Mouse (Mus musculus) liver, adult 2 months (tissue): Measurements from ENCODE around the gene Mark3.

ENCODE experiments used
- CTCF ChIP-seq: fragments of 200-500 bp; IDR thresholded peaks from 2 replicates; pipeline ENCODE4 v1.5.1; 2011; ENCODE audit warnings: low read depth, low read length, control low read depth
- POLR2A ChIP-seq: fragments of 200-500 bp; IDR thresholded peaks from 2 replicates; pipeline ENCODE4 v1.6.1; 2011; ENCODE audit warnings: low read length, control low read depth; ENCODE audit not compliant: insufficient read depth; ENCODE audit errors: extremely low read depth

DNA sequence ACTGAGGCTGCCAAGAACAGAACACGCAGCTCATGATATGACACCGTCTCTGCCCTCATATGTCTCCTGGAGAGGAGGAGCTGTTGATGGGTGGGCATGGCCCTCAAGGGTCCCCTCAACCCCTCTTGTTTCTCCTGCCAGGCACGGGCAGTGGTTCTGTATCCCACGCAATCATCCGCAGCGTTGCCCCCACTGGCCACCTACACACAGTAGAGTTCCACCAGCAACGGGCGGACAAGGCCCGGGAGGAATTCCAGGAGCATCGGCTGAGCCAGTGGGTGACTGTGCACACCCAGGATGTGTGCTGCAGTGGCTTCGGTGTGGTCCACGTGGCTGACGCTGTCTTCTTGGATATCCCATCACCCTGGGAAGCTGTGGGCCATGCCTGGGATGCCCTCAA lies 106.3 kb downstream of the Mark3 start:
- TF ChIP-seq POLR2A (no peak), CTCF (no peak)
